Mouse (Mus musculus) ES-Bruce4 (cell line): Measurements from ENCODE around the gene Plekhg6.

ENCODE experiments used
- CTCF ChIP-seq: IDR thresholded peaks from one replicate; pipeline ENCODE4 v1.8.1; 2011; ENCODE audit warnings: low read depth, low read length
- POLR2A ChIP-seq: IDR thresholded peaks from one replicate; pipeline ENCODE4 v1.8.1; 2011; ENCODE audit warnings: low read length; ENCODE audit not compliant: insufficient read depth

GRCm38 (mm10) chr6:125352046-125352384 is 28.6 kb downstream of the Plekhg6 start:
- no peak for TF ChIP-seq POLR2A
- no peak for TF ChIP-seq CTCF
